Mouse (Mus musculus): ENCODE data around the gene Tsen54.

The Tsen54 gene

GRCm38 (mm10) chr11:115803072-115803709 is 11.3 kb upstream of the Tsen54 start:
- no peak for DNase-seq (ENCODE audit: low spot score)

- DNase-seq (ENCODE audit: low spot score) = no peak
Measured at GRCm38 (mm10) chr11:115805005-115805404, 9.5 kb upstream of the Tsen54 start.

- DNase-seq (ENCODE audit: low spot score) = no peak
Measured at GRCm38 (mm10) chr11:115806154-115806553, 8.4 kb upstream of the Tsen54 start.

GRCm38 (mm10) chr11:115807306-115807705 is 7.2 kb upstream of the Tsen54 start:
- DNase-seq (ENCODE audit: low spot score) = no peak

- DNase-seq (ENCODE audit: low spot score) = no peak
Measured at GRCm38 (mm10) chr11:115807971-115808370, 6.6 kb upstream of the Tsen54 start.

- DNase-seq (ENCODE audit: low spot score) = no peak
Measured at GRCm38 (mm10) chr11:115808696-115809310, 5.7 kb upstream of the Tsen54 start.

GRCm38 (mm10) chr11:115809311-115809781 is 5.2 kb upstream of the Tsen54 start:
- DNase-seq (ENCODE audit: low spot score) = no peak

GRCm38 (mm10) chr11:115810377-115810776 is 4.1 kb upstream of the Tsen54 start:
- no peak for DNase-seq (ENCODE audit: low spot score)

- DNase-seq (ENCODE audit: low spot score) = no peak
Measured at GRCm38 (mm10) chr11:115811381-115812093, 3.0 kb upstream of the Tsen54 start.

GRCm38 (mm10) chr11:115812095-115812494 is 2.4 kb upstream of the Tsen54 start:
- DNase-seq (ENCODE audit: low spot score) = no peak

GRCm38 (mm10) chr11:115812533-115813420 is 1.7 kb upstream of the Tsen54 start:
- DNase-seq (ENCODE audit: low spot score) = peak; percentile 48

- peak; percentile 94 for DNase-seq (ENCODE audit: low spot score)
Measured at GRCm38 (mm10) chr11:115813507-115814296, 822 bp upstream of the Tsen54 start, which contains the start of gene Caskin2. Caskin2 (minus strand) TSS chr11:115813639.

- no peak for DNase-seq (ENCODE audit: low spot score)
Measured at GRCm38 (mm10) chr11:115817331-115817730, 2.8 kb downstream of the Tsen54 start.

GRCm38 (mm10) chr11:115819915-115820623 is 5.5 kb downstream of the Tsen54 start:
- DNase-seq (ENCODE audit: low spot score) = no peak

- DNase-seq (ENCODE audit: low spot score) = no peak
Measured at GRCm38 (mm10) chr11:115821001-115821400, 6.5 kb downstream of the Tsen54 start.

- peak; percentile 88 for DNase-seq (ENCODE audit: low spot score)
Measured at GRCm38 (mm10) chr11:115823774-115824740, 9.5 kb downstream of the Tsen54 start, which contains the start of gene Llgl2. Llgl2 (plus strand) TSS chr11:115824049.

- no peak for DNase-seq (ENCODE audit: low spot score)
Measured at GRCm38 (mm10) chr11:115824813-115825212, 10.3 kb downstream of the Tsen54 start.

GRCm38 (mm10) chr11:115826487-115826886 is 12.0 kb downstream of the Tsen54 start:
- DNase-seq (ENCODE audit: low spot score) = no peak

- no peak for DNase-seq (ENCODE audit: low spot score)
Measured at GRCm38 (mm10) chr11:115827624-115828023, 13.1 kb downstream of the Tsen54 start.
